Mouse (Mus musculus): ENCODE results near the gene Arhgap29. TPM values are rescaled to one million over a fixed set of nuclear protein-coding genes. Genes with fewer than 3 reads are reported as not detected.

Arhgap29 gene
- polyA plus RNA-seq, 1 experiment from 2014 or later, result 81.7 TPM

DNA sequence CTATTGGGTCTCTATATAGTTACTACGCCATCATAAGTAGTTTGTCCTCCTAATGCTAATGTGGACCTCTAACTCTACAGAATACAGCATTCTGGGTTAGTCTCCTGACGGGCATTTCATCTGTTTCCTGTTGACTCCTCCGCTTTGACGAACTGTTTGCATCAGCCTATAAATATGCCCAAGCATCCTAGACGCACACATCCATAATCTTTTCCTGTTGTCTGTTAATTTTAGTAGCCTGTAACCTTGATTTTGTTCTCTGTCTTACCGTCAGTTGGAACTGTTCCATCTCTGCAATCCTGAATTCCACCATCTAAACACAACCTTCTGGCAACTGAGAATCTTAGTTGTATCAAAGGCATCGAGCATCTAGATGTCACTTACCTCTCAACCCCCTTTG, 34.7 kb upstream of the Arhgap29 start:
- 71% methylated on average over 7 of the region's 7 CpGs for WGBS

GRCm38 (mm10) chr3:121919961-121920360, 32.4 kb upstream of the Arhgap29 start:
- WGBS, result 77% methylated on average over 5 of the region's 5 CpGs

More for the DNA sequence above, 34.7 kb upstream of the Arhgap29 start:
- H3K4me3 ChIP-seq, result no peak overlapping the region
- no peaks in the 10 kb centered on the region for H3K36me3 ChIP-seq
- H3K4me2 ChIP-seq, result no peak overlapping the region
- no peak overlapping the region for H3K9ac ChIP-seq
- H3K4me1 ChIP-seq (replicated peaks), result 0 out of 2 replicates have a peak, but pooled peaks cover 12% of the 10 kb centered on the region
- H3K27me3 ChIP-seq (replicated peaks), result no peaks in the 10 kb centered on the region
- no peak overlapping the region for H3K27ac ChIP-seq (ENCODE audit: poor library complexity, severe bottlenecking)
- no peak for ATAC-seq (ENCODE audit: insufficient number of reproducible peaks, low FRiP score)
- H3K9me3 ChIP-seq (replicated peaks), result no peaks in the 10 kb centered on the region

GRCm38 (mm10) chr3:121920769-121921168, 31.6 kb upstream of the Arhgap29 start:
- Histone ChIP-seq H3K4me3 (no peak overlapping the region), H3K27ac (ENCODE audit: poor library complexity, severe bottlenecking) (no peak overlapping the region), H3K9me3 (replicated peaks) (no peaks in the 10 kb centered on the region), H3K36me3 (no peaks in the 10 kb centered on the region), H3K4me1 (replicated peaks) (peaks cover 20% of the 10 kb centered on the region), H3K27me3 (replicated peaks) (no peaks in the 10 kb centered on the region), H3K9ac (no peak overlapping the region), H3K4me2 (no peak overlapping the region)
- WGBS, result 84% methylated on average over 3 of the region's 3 CpGs
- no peak for ATAC-seq (ENCODE audit: insufficient number of reproducible peaks, low FRiP score)

More at GRCm38 (mm10) chr3:121919961-121920360, 32.4 kb upstream of the Arhgap29 start:
- H3K4me1 ChIP-seq (replicated peaks), result peaks cover 12% of the 10 kb centered on the region
- H3K9ac ChIP-seq, result no peak overlapping the region
- no peaks in the 10 kb centered on the region for H3K9me3 ChIP-seq (replicated peaks)
- H3K27ac ChIP-seq (ENCODE audit: poor library complexity, severe bottlenecking), result no peak overlapping the region
- H3K4me3 ChIP-seq, result no peak overlapping the region
- no peak for ATAC-seq (ENCODE audit: insufficient number of reproducible peaks, low FRiP score)
- H3K36me3 ChIP-seq, result no peaks in the 10 kb centered on the region
- no peaks in the 10 kb centered on the region for H3K27me3 ChIP-seq (replicated peaks)
- no peak overlapping the region for H3K4me2 ChIP-seq

GRCm38 (mm10) chr3:121924768-121925486, 27.4 kb upstream of the Arhgap29 start:
- Histone ChIP-seq H3K9ac (no peak overlapping the region), H3K4me2 (no peak overlapping the region), H3K36me3 (no peaks in the 10 kb centered on the region), H3K9me3 (replicated peaks) (0 out of 2 replicates have a peak, but pooled peaks cover 5% of the 10 kb centered on the region), H3K4me1 (replicated peaks) (peaks cover 17% of the 10 kb centered on the region), H3K27ac (ENCODE audit: poor library complexity, severe bottlenecking) (no peak overlapping the region), H3K27me3 (replicated peaks) (no peaks in the 10 kb centered on the region), H3K4me3 (no peak overlapping the region)
- WGBS, result 51% methylated on average over 11 of the region's 11 CpGs
- ATAC-seq (ENCODE audit: insufficient number of reproducible peaks, low FRiP score), result no peak

- no peaks in the 10 kb centered on the region for H3K36me3 ChIP-seq
- 74% methylated on average over 3 of the region's 3 CpGs for WGBS
- H3K4me1 ChIP-seq (replicated peaks), result peaks cover 17% of the 10 kb centered on the region
- no peaks in the 10 kb centered on the region for H3K27me3 ChIP-seq (replicated peaks)
- no peak overlapping the region for H3K4me3 ChIP-seq
- no peak overlapping the region for H3K27ac ChIP-seq (ENCODE audit: poor library complexity, severe bottlenecking)
- H3K9me3 ChIP-seq (replicated peaks), result 0 out of 2 replicates have a peak, but pooled peaks cover 5% of the 10 kb centered on the region
- ATAC-seq (ENCODE audit: insufficient number of reproducible peaks, low FRiP score), result no peak
- no peak overlapping the region for H3K9ac ChIP-seq
- H3K4me2 ChIP-seq, result no peak overlapping the region
These were observed 24.7 kb upstream of the Arhgap29 start for GRCm38 (mm10) chr3:121927601-121928000.

GRCm38 (mm10) chr3:121932815-121933214, 19.5 kb upstream of the Arhgap29 start:
- Histone ChIP-seq H3K27ac (ENCODE audit: poor library complexity, severe bottlenecking) (no peak overlapping the region), H3K36me3 (no peaks in the 10 kb centered on the region), H3K27me3 (replicated peaks) (no peaks in the 10 kb centered on the region), H3K4me1 (replicated peaks) (no peaks in the 10 kb centered on the region), H3K4me3 (no peak overlapping the region), H3K4me2 (no peak overlapping the region), H3K9me3 (replicated peaks) (0 out of 2 replicates have a peak, but pooled peaks cover 5% of the 10 kb centered on the region), H3K9ac (no peak overlapping the region)
- 66% methylated on average over 4 of the region's 4 CpGs for WGBS
- ATAC-seq (ENCODE audit: insufficient number of reproducible peaks, low FRiP score), result no peak

- Histone ChIP-seq H3K4me3 (no peak overlapping the region), H3K9me3 (replicated peaks) (no peaks in the 10 kb centered on the region), H3K36me3 (no peaks in the 10 kb centered on the region), H3K9ac (no peak overlapping the region), H3K27me3 (replicated peaks) (no peaks in the 10 kb centered on the region), H3K4me1 (replicated peaks) (peaks cover 11% of the 10 kb centered on the region), H3K4me2 (no peak overlapping the region), H3K27ac (ENCODE audit: poor library complexity, severe bottlenecking) (no peak overlapping the region)
- ATAC-seq (ENCODE audit: insufficient number of reproducible peaks, low FRiP score), result no peak
- 66% methylated on average over 2 of the region's 2 CpGs for WGBS
These were observed 16.1 kb upstream of the Arhgap29 start for GRCm38 (mm10) chr3:121936241-121936640.

DNA sequence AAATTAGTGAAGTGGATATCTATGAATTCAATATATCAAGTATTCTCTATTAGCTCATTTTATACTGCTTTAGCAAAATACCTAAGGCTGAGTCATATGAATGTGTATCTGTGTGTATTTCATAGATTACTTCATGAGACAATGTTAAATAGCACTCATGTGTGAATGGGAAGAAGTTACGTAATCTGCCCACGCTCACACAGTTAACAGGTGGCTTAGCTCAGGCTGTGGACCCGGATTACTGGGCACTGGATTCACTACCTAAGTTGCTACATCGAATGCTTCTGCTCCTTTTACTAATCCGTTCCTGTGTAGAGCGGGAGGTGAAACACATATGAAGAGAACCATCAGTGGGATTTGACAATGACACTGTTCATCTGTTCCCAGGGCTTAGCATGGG, 15.3 kb upstream of the Arhgap29 start:
- 85% methylated on average over 6 of the region's 6 CpGs for WGBS
- no peaks in the 10 kb centered on the region for H3K27me3 ChIP-seq (replicated peaks)
- ATAC-seq (ENCODE audit: insufficient number of reproducible peaks, low FRiP score), result no peak
- no peaks in the 10 kb centered on the region for H3K9me3 ChIP-seq (replicated peaks)
- peaks cover 14% of the 10 kb centered on the region for H3K4me1 ChIP-seq (replicated peaks)
- H3K9ac ChIP-seq, result no peak overlapping the region
- no peak overlapping the region for H3K27ac ChIP-seq (ENCODE audit: poor library complexity, severe bottlenecking)
- H3K4me3 ChIP-seq, result no peak overlapping the region
- no peak overlapping the region for H3K4me2 ChIP-seq
- no peaks in the 10 kb centered on the region for H3K36me3 ChIP-seq

DNA sequence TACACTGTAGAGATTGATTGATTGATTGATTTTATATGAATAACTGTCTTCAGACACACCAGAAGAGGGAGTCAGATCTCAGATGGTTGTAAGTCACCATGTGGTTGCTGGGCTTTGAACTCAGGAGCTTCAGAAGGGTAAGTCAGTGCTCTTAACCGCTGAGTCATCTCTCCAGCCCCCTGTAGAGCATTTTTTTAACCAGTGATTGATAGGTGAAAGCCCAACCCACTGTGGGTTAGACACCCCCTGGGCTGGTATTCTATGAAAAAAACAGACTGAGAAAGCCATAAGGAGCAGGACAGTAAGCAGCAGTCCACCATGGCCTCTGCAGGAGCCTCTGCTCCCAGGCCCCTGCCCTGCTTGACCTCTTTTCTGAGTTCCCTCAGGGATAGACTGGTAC, 12.7 kb upstream of the Arhgap29 start:
- no peak overlapping the region for H3K4me3 ChIP-seq
- H3K4me1 ChIP-seq (replicated peaks), result peaks cover 14% of the 10 kb centered on the region
- WGBS, result 66% methylated on average over 1 of the region's 1 CpGs
- no peak overlapping the region for H3K4me2 ChIP-seq
- H3K9me3 ChIP-seq (replicated peaks), result no peaks in the 10 kb centered on the region
- ATAC-seq (ENCODE audit: insufficient number of reproducible peaks, low FRiP score), result no peak
- H3K36me3 ChIP-seq, result no peaks in the 10 kb centered on the region
- no peak overlapping the region for H3K27ac ChIP-seq (ENCODE audit: poor library complexity, severe bottlenecking)
- H3K27me3 ChIP-seq (replicated peaks), result no peaks in the 10 kb centered on the region
- no peak overlapping the region for H3K9ac ChIP-seq

DNA sequence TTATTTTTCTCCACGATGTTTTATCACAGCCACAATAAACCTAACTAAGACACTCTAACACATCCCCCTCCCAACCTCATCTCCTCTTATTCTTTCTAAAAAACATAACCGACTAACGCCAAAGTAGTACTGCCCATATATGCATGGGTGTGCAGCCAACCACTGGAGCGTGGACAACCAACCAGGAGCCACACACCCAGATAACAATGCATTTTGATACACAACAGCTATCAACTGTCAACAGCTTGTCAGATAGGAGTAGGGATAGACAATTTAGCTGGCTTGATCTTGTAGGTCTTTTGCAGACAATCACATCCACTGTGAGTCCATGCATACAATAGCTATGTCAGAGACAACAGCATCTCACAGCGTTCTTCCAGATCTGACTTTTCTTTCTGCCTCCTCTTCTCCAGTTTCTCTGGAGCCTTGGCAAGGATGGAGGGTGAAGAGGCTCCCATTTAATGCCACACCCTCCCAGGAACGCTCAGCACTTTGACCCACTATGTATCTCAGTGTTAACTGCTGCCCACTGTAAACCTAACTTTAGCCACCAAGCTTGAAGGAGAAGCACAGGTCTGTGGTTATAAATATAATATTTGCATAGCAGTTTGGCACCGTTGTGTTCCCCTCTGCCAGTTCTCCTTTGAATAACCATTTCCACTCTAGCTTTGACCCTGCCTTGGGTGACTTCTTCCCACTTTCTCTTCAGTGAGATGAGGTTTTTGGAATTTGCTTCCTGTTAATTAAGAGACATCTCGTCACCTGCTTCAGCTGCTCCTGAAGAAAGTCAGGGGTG, 12.0 kb upstream of the Arhgap29 start:
- Histone ChIP-seq H3K4me3 (no peak overlapping the region), H3K9ac (no peak overlapping the region), H3K9me3 (replicated peaks) (no peaks in the 10 kb centered on the region), H3K4me1 (replicated peaks) (peaks cover 14% of the 10 kb centered on the region), H3K36me3 (no peaks in the 10 kb centered on the region), H3K27ac (ENCODE audit: poor library complexity, severe bottlenecking) (no peak overlapping the region), H3K27me3 (replicated peaks) (no peaks in the 10 kb centered on the region), H3K4me2 (no peak overlapping the region)
- WGBS, result 65% methylated on average over 8 of the region's 8 CpGs
- no peak for ATAC-seq (ENCODE audit: insufficient number of reproducible peaks, low FRiP score)

GRCm38 (mm10) chr3:121941204-121941745, 11.1 kb upstream of the Arhgap29 start:
- Histone ChIP-seq H3K36me3 (no peaks in the 10 kb centered on the region), H3K4me2 (no peak overlapping the region), H3K4me1 (replicated peaks) (peaks cover 14% of the 10 kb centered on the region), H3K27me3 (replicated peaks) (no peaks in the 10 kb centered on the region), H3K9me3 (replicated peaks) (no peaks in the 10 kb centered on the region), H3K4me3 (no peak overlapping the region), H3K9ac (no peak overlapping the region), H3K27ac (ENCODE audit: poor library complexity, severe bottlenecking) (no peak overlapping the region)
- ATAC-seq (ENCODE audit: insufficient number of reproducible peaks, low FRiP score), result no peak
- 76% methylated on average over 11 of the region's 11 CpGs for WGBS

All from heart, embryonic 12.5 days (tissue).